ENCODE assay signal across 14 mouse cellular contexts in genomic region chr15:82507740-82508139, GRCm38 (mm10). TPM values are rescaled to one million over a fixed set of nuclear protein-coding genes. Genes with fewer than 3 reads are reported as not detected.
"Had no signal": no experiment of that assay in that cellular context is flagged by ENCODE, and none has a peak within 500 bp of the region (broad histone marks: within the 10 kb centered on the region; RNA-seq: fewer than 3 reads in every experiment).

No protein-coding gene starts in this region.

RNA-seq across cellular contexts. Expression of gene Cyp2d12, which starts 47.1 kb away (rescaled TPM):
- total RNA-seq: layer of hippocampus, adult 18-20 months; layer of hippocampus, postnatal 10 days; left cerebral cortex, postnatal 36 days; megakaryocyte progenitor cell, adult 5-6 weeks; midbrain, postnatal 0 days had no signal
- polyA plus RNA-seq: kidney, embryonic 16.5 days; limb, embryonic 12.5 days; liver, embryonic 14.5 days; lung, embryonic 16.5 days; midbrain, embryonic 13.5 days; midbrain, postnatal 0 days; neural tube, embryonic 11.5 days; neural tube, embryonic 15.5 days; small intestine, adult 2 months; stomach, embryonic 16.5 days had no signal
